Mouse (Mus musculus) retina, embryonic 14.5 days (tissue): Measurements from ENCODE around the gene Zfp740.
"Not testable (repeated sequence)": the region's sequence is repeated elsewhere in the genome, so short reads cannot be mapped to it uniquely, and the experiment has no call there.

Experiments
- DNase-seq: peaks from one replicate; pipeline ENCODE4 v3.0.0-alpha.2; 2015; ENCODE audit warnings: low spot score

The Zfp740 gene

DNA sequence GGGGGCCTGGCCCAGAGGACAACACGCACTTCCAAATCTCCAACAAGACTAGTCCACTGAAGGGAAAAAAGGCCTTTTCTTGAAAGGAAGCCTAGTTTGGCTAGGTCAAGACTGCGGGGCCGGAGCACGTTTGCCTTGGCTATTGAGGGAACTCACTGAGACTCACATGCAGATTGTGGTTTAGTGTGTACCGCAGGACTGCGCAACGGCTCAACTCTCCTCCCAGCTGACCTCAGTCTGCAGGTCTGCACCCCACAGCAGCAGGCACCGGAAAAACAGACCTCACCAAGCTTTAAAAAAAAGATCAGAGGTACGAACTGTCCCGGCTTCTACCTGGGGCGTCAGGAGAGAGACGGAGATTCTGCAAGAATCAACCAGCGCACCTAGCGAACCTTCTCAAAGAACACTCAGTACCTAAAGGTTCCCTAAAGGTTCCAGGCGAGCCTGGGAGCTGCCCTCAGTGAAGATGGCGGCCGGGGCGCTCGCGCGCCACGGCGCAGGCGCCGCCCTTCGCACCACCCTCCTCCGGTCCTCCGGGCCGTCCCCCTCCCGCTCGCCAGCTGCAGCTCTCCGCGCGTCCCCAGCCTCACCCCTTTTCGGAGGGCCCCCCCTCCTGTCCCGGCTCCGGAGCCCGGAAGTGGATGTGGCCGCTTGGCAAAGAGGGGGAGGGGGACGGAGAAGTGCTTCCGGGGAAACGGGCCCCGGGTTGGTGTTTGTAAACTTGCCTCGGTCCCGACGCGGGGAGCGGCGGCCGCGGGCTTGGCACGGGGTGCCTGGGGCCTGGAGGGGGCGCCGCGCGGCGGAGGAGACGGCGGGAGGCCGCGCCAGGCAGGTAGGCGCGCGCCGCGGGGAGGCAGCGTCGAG, at the start of gene Zfp740:
TSS of gene Zfp740 (plus strand) at position 279 of the 864 bp plus-strand sequence.
- DNase-seq = peak; percentile 96

DNA sequence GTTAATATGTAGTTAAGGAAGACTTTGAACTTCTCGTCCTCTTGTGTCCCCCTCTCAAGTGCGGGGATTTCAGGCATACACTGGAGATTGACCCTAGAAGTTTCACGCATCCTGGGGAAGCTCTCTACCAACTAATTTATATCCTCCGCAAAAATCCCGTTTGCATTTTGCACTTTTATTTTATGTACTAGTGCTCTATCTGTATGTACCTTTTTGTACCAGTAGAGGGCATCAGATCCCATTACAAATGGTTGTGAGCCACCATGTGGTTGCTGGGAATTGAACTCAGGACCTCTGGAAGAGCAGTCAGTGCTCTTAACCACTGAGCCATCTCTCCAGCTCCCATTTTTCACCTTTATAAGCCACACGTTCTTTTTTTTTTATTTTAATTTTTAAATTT, 48.0 kb upstream of the Zfp740 start:
- DNase-seq = not testable (repeated sequence)

DNA sequence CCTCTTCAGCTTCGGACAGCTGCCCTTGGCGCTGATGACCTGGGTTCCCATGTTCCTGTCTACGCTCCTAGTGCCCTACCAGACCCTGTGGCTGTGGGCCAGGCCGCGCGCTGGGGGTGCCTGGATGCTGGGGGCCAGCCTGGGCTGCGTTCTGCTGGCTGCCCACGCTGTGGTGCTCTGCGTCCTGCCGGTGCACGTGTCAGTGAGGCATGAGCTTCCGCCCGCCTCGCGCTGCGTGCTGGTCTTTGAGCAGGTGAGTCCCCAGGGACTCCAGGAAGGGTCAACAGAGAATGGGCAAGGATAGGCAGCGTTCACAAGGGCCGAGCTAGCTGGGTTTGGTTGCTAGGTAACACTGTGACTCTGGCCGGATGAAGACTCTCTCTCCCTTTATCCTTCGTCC, 46.2 kb upstream of the Zfp740 start:
- peak; percentile 37 for DNase-seq

DNA sequence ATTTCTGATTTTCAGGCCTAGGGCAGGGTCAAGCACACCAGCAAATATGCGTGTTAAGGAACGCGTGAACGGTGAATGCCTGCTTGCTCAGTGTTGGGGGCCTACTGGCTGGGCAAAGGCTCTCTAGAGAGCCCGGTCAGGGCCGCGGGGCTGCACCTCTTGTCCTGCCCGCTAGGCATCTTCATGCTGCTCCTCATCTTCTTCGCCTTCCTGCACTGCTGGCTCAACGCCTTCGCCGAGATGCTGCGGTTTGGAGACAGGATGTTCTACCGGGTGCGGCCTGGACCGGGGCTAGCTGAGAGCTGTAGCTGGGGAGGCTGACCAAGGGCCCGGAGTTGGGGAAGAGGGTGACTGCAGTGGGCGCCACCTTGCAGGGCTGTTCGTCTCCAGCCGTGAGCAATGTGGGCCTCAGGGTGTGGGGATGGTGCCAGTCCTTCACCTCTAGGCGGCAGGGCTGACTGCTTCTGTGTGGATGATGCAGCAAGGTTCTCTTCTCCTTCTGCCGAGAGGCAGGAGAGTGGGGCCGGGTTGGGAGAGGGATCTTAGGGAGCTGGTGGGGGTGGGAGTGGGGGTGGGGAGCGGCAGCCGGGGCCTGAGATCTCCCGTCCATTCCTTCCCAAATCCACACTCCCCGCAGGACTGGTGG, 42.5 kb upstream of the Zfp740 start:
- DNase-seq = no peak

DNA sequence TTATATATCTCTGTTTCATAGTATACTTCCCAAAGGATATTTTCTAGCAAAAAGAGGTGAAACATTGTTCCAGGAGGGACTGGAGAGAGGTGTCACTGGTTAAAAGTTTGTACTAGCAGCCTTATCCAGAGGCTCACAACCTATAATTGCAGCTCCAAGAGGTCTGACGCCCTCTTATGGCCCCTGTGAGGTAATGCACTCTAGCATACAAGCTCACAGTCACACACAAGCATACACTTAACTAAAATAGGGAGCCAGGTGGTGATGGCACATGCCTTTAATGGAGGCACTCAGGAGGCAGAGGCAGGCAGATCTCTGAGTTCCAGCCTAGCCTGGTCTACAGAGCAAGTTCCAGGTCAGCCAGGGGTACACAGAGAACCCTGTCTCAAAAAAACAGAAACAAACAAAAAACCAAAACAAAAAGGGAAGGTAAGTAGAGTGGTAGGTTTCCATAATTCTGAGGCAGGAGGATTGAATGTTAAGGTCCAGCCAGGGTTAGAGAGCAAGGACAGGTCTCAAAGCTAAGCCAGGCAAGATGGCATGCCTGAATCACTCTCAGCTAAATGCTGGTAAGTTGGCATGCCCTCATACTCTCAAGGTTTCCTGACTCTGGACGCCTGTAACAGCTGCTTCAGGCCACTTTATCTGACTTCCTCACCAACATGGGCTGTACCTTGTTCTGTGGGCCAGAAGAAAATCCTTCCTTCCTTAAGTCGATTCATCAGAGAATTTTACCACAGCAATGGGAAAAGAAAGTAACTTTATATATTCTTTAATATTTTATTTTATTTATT, 39.0 kb upstream of the Zfp740 start:
- DNase-seq = no peak

DNA sequence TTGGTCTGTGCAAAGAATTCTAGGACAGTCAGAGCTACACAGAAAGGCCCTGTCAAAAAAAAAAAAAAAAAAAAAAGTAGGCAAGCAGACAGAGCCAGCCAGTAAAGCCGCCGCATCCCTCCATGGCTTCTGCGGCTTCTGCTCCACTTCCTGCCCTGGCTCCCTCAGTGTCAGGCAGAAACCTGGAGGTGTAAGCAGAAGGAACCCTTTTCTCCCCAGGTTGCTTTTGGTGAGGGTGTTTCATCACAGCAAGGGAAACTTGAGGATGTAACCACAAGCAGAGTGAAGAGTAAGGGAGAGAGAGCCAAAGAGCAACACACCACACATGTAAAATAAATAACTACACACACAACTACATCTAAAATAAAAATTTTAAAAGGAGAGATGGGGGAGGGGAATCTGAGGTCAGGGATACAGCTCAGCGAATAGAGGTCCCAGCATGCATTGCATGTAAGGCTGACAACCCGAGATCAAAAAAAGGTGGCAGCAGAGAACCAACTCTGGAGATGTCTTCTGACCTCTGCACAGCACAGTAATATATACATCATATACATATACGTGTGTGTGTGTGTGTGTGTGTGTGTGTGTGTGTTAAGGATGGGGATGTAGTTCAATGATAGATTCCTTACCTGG, 37.5 kb upstream of the Zfp740 start:
- no peak for DNase-seq

DNA sequence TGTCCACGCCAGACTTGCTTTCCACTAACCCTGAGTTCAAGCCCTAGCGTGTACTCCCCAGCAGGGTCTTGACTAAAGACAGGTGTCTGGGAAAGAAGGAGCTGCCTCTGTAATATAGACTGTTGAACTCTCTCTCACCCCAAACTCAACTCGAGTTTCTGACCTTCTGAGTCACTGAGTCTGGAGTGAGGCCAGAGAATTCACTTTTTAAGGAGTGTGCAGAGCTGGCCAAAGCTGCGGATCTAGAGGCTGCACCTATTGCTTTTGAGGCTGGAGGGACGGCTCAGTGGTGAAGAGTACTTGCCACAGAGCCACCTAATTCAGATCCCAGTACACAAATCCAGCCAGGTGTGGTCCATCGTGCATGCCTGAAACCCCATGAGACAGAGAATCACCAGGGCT, 35.4 kb upstream of the Zfp740 start:
- no peak for DNase-seq

DNA sequence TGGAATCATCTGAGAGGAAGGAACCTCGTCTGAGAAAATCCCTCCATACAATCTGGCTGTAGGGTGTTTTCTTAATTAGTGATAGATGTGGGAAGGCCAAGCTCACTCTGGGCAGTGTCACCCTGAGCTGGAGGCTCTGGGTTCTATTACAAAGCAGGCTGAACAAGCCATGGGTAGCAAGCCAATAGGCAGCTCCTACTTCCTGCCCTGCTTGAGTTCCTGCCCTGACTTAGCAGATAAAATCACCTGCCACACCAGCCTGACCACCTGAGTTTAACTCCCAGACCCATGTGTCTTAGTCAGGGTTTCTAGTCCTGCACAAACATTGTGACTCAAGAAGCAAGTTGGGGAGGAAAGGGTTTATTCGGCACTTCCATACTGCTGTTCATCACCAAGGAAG, 34.0 kb upstream of the Zfp740 start:
- DNase-seq = no peak

DNA sequence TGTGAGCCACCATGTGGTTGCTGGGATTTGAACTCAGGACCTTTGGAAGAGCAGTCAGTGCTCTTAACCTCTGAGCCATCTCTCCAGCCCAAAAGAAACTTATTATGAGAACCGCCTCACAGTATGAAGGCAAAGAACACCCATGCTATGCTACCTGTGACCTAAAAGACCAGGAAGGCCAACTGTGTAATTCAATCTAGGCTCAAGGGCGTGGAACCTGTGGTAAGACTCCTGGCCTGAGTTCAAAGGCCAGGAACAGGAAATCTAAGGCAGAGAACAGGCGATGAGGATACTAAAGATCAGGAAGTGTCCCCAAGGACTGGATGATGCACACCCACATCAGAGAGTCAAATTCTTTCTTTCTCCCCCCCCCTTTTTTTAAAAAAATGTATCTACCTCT, 29.5 kb upstream of the Zfp740 start:
- no peak for DNase-seq

DNA sequence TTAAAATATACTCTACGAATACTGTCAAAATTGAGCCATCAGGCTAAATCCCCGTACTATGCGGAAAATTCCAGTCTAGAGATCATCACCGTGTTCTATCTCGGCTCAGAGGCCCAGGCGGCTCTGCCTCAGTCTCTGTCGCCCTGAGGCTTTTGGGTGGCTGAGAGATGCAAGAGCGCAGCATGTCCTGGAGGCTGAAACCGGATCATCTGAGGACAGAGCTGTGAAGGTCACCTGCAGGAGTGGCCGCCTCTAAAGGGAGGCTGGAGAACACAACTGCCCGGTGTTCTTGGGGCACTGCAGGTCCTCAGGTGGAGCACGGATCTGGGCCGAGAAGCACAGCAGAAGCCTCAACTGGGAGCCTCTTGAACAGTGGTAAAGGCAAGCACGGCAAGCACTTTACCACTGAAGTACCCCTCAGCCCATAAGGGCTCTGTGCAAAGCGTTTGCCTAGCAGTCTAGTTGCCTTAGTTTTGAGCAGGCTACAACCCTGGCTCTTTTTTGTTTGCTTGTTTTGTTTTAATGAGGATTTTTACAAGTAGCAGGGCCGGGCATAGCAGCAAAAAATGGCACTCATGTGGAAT, 27.2 kb upstream of the Zfp740 start:
- no peak for DNase-seq

DNA sequence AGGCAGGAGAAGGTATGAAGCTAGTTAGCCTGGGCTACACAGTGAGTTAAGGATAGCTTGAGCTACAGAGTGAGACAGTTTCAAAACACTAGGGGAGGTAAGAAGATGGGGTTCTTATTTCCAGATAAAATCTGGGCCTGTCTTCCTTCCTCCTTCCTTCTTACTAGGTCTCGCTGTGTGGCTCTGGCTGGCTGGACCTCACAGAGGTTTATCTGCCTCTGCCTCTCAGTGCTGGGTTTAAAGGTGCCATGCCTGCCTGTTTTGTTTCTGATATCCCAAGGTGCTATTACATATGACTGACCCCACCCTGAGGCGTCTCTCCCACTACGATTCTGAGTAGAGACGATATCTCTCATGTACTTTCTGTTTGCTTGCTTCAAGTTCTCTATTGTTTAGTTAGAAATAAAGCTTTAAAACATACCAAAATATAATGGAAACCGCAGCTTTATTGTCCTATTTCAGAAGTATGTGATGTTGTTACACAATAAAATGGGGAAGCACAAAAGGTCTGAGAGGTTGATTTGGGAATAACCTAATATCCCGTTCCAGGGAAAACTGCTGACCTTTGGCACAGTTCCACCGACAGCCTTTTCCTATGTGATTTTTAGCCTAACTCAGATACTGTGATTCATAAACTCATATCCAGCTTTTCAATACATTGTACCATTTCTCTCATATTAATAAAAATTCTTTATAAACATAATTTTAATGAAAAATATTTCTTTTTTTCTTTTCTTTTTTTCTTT, 26.3 kb upstream of the Zfp740 start:
- DNase-seq = no peak

DNA sequence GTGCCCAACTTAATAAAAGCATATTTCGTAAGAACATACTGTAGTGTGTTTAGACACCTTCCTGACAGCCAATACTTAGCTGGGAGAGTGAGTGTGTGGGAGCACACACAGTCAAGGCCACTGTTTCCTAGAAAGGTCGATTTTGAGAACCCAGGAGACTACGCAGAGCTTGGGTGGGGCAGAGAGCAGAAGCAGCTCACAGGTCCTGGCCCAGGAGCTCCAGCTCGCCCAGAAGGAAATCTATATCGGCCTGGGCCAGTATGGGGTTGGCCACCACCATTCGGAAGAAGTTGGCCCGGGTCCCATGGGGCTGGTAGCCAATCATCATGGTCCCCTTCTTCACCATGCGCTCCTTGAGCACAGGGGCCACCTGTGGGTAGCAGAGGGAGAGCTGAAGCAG, 25.6 kb upstream of the Zfp740 start:
- no peak for DNase-seq

DNA sequence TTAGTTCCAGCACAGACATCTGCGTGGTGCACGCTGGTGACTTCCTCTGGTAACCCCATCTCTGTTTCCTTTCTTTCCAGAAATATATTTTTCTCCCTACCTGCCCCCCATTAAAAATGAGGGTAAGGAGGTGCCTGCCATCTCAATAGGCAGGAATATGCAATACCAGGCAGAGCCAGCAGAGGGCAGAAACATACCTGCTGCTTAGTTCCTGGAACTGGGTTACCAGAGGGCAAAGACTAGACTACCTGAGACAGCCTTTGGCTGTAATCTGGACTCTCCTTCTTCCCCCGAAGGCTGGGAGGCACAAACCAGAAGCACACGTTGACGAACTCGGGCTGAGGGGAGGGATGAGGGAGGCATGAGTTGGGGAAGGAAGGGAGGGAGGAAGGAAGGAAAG, 24.8 kb upstream of the Zfp740 start:
- peak; percentile 87 for DNase-seq

DNA sequence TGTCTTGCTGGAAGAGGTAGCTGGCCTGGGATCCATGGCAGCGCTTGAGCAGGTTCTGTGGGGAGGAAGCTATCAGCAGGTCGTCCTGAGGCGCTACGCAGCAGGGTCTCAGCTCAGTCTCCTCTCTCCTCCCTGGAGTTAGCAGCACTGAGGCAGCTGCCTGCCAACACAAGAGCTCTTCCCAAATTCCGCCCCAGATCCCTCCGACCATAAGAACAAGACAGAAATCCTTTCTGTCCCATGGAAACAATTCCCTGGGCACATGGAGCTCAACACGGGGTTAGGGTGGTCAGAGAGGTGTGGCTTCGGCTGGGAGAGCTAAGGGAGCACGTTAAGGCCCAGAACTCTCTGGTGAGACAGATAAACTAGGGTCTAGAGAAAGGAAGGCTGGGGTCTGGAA, 23.9 kb upstream of the Zfp740 start:
- DNase-seq = no peak

DNA sequence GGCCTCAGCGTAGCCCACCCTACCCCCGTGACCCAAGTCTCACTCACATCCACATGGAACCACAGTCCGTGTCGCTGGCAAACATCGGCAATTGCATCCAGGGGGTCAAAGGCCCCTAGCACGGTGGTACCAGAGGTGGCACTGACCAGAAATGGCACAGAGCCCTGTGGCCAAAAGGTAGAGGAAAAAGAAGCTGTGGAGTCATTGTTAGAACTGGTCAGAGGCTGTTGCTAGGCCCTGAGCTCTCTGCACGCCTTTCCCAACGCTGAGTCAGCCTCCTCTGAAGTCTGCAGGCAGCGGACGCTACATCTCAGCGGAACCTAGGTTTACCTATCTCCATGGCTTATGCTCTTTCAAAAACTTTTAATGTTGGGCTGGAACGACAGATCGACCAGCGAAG, 23.1 kb upstream of the Zfp740 start:
- DNase-seq = no peak

DNA sequence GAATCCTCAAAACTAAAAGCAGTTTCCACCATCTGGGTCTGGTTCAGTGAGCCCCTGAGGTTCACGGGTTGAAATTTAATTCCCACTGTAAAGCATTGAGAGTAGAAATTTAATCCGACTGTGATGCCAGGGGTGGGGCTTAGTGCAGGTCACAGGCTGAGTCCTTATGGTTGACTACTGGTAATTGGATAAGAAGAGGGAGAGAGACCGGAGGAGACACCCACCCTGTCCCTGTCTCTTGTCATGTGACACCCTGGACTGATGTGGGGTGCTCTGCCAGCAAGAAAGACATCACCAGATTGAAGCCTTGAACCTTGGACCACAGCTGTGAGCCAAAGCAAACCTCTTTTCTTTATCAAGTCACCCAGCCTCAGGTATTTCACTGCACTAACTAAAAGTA, 20.0 kb upstream of the Zfp740 start:
- no peak for DNase-seq

DNA sequence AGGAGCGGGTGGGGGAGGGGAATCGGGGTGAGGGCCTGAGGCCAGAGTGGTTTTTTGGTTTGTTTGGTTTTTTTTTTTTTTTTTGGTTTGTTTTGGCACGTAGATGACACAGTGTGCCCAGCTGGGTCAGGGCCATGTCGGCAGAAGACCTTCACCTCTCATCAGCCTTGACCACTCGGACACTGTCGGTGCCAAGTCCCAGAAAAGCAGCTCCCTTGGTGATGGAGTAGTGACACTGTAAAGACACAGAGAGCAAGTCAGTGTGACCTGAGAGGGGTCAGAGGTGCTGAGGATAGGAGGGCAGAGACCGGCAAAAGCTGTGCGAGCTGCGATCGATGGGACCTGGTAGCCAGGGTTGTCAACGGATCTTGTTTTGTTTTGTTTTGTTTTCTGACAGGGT, 16.8 kb upstream of the Zfp740 start:
- no peak for DNase-seq

DNA sequence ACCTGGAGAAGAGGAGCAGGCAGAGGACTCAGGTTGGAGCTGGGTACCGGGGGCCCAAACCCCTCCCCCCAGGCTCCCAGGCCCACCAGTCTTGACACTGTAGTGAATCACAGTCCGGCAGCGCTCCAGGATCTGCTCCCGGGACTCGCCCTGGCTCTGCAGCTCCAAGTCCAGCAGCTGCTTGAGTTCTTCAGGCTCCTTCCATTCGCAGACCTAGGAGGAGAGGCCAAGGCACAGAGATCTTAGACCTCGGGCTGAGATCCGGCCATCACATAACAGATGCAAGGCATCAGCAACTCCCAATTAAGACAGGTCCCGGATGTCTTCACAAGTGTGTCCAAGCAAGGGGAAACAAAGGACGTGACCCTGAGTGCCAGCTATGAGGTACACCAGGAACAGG, 15.0 kb upstream of the Zfp740 start:
- no peak for DNase-seq

DNA sequence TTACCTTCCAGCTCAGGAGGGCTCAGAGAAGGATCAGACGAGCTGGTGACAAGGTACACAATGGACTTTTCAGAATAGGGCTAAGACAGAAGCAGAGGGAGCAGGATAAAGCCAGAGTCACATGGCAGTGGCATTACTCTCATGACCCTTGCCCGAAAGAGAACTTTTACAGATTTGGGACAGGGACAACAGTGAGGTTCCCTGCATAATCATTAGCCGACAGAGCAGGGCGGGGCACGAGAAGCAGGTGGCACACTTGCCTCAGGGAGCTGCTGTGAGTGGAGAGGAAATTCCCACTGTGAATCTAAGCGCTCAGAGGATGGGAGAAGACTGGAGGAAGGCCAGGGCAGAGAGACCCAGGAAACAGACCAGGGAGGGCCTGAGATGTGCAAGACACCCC, 14.2 kb upstream of the Zfp740 start:
- DNase-seq = no peak

DNA sequence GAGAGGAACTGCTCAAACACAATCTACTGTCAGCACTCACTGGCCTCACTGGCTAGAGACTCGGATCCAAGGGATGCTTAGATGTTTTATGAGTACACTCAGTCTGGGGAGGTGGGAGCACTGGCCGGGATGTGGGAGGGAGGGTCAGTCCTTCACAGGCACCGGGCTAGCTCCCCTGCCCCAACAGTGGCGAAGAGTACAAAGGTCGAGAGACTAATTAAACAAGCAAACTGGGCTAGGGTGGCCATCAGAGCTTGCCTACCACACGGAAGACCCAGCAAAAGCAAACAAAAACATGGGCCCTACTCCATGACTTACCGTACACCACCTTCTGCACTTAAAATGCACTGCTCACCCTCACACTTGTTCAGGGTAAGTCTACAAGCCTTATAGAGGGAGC, 11.3 kb upstream of the Zfp740 start:
- no peak for DNase-seq

DNA sequence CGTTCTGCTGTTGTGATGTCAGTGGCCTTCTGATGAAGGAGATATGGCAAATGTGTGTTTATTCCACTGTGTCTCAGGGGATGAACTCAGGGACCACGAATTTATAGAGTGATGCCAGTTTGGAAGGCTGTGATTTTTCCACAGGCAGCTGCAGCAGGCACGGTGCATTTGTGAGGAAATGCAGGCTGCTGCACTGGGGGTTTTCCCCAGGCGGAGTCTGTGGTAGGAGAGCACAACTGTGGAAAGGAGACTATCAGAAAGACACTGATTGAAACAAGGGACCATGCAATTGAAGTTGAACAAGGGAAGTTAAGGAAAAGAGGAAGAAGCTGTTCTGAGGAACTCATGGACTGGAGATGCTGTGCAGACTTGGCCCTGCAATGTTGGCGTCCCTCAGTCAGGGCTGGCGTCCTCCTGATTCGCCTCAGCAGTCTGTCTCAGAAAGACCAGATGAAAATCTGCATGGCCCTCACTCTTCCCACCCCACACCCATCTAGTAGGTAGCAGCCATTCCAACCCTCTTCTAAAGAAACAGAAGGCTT, 10.7 kb upstream of the Zfp740 start:
- DNase-seq = no peak
